Mouse (Mus musculus): ENCODE measurements around the gene Cyp2e1.
A peak's percentile ranks its signal among the peaks of the same experiment; 100 is the strongest.
"Not testable (repeated sequence)": the region's sequence is repeated elsewhere in the genome, so short reads cannot be mapped to it uniquely, and the experiment has no call there.

The Cyp2e1 gene

DNA sequence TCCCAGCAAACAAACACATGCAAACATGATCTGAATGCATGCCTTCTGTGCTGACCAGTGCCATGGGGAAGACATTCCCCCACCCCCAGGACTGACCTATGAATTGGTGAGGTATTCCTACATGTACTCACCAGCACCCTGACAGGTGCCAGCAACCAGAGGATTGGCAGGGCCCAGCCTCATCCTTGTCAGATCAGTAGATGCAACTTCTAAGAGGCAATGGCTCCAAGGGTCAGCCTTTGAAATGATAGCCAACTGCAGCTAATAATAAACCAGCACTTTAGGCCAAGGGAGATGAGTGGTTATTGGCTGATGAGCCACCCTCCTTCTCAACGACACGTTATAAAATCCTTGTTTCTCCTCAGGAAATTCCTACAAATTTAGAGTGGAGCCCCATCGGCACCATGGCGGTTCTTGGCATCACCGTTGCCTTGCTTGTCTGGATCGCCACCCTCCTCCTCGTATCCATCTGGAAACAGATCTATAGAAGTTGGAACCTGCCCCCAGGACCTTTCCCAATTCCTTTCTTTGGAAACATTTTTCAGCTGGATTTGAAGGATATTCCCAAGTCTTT lies at the start of gene Cyp2e1:
Cyp2e1 (plus strand) TSS at position 293 of the 574 bp plus-strand sequence.
- DNase-seq (ENCODE audit: low read depth) = no peak

DNA sequence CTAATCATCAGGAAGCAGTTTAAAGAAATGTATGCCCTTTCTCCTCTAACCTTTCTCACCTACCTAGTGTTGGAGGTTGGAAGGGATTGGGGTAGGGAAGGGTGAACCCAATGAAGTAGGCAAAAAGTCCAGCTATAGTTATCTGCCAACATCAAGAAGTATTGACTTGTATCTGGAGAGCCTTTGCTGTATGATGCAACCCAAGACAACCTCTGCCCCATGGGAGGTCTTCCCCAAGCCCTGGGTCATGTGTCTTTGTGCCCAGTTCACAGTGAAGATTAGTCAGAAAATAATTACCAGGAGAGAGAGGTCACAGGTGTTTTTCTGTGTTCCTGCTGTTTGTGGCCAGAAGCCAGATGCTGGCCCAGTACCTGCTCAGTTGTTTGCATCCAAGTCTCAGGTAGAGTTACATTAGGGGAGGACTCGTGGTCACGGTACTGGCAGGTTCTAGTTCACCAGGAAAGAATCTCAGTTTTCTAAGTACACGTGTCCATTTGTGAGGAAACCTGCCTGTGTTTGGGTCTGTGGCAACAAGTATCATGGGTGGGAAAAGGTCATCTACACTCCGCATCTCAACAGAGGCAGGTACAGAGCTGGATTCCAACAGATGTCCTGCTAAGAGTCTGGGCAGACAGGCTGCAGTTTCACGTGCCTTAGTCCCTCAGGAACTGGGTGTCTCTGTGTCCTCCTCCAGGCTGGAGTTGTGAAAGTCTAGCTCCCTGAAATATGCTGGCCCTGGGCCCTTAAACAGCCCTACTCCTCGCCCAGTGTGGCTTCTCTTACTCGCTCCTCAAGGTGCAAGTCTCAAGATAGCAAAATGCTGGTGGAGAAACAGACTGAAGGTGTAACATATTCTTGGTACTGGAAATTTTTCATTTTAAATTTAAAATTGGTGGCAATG lies 46.1 kb upstream of the Cyp2e1 start:
- DNase-seq (ENCODE audit: low read depth) = no peak

DNA sequence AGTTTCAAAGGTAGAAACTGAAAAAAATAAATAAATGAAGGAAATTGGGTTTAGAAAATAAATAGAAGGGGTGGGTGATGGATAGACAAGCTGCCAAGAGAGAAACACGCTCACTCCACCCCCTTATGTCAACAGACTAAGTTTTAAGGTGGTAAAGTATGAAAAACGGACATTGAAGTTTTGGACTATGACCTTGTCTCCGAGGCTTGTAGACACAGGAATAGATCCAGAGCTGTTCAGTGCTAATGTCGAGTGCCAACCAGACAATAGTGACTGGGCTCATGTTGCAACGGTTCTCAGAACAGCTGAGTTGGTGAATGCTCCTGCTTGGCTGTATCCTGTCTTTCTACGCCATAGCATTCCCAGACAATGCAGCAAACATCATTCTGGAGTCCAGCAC lies 42.4 kb upstream of the Cyp2e1 start:
- no peak for DNase-seq (ENCODE audit: low read depth)

DNA sequence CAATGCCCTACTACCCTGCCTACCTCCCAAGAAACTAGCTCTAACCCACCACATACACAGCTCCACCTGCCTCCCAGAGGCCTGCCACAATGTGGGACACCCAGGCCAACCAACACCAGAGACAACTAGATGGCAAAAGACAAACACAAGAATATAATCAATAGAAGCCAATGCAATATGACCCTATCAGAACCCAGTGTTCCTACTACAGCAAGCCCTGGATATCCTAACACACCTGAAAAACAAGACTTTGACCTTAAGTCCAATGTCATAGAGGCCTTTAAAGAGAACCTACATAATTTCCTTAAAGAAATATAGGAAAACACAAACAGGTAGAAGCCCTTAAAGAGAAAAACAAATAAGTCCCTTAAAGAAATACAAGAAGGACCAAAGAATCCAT lies 38.0 kb upstream of the Cyp2e1 start:
- DNase-seq (ENCODE audit: low read depth) = no peak

DNA sequence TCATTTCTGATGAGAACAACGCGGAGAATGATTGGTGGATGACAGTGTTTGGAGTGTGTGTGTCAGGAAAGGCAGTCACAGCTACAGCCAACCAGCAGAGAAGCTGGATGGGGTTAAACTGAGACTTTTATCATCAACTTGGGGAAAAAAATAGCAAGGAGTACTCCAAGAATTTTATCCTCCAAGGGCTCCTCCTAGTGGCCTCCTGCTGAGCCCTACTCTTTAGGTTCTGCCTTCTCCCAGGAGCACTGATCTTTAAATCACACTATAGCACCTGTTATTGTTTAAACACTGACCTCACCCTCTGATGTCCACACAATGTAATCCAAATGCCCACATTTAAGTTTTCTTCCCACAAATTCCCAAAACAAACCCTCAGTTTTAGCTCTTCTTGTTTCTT lies 30.4 kb upstream of the Cyp2e1 start:
- DNase-seq (ENCODE audit: low read depth) = no peak

DNA sequence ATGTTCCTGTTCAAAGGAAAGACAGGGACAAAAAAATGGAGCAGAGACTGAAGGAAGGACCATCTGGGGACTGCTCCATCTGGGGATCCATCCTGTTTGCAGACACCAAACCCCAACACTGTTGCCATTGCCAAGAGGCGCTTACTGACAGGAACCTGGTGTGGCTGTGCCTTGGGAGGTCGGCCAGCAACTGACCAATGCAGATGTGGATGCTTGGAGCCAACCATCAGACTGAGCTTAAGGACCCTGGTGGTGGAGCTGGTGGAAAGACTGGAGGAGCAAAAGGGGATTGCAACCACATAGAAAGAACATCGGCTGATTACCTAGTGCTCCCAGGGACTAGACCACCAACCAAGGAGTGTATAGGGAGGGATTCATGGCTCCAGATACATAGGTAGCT lies 16.1 kb upstream of the Cyp2e1 start:
- DNase-seq (ENCODE audit: low read depth) = no peak

DNA sequence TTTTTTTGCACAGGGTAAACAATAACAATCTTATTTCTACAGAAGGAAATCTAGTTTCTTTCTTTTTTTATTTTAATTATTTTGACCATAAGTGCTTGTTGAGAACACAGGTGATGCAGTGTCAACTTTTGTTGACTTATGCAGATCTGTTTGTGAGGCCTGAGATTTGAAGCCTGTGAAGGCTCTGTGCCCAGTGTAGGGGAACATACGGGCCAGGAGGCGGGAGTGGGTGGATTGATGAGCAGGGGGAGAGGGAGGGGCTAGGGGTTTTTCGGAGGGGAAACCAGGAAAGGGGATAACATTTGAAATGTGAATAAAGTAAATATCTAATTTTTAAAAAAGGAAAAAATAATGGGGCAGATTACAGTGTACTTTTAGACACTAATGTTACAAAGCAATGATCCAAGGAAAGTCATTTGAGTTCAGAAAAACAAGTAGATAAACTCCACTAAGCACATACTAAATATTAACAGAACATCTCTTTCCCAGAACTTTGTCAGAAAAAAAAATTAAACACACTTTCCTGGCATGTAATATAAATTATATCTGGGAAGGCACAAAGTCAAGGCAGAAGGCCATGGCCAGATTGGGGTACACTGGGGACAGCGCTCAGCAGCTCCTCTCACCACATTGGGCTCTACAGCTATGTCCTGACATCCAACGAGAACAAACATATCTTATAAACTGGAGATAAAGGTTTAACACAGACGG lies 15.3 kb upstream of the Cyp2e1 start:
- no peak for DNase-seq (ENCODE audit: low read depth)

DNA sequence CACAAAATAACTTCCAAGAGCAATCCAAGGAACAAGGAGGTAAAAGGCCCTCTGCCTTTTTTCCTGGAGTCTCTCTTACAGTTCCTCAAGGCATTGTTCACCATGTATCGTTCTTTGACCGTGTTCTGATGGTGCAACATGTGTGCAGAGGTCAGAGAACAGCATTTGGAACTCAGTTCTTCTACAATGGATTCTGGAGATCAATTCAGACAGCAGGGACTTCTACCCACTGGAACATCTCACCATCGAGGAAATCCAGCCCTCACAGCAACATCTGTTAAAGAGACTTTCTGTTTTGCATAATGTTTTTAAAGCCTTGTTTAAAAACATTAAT lies 14.7 kb upstream of the Cyp2e1 start:
- no peak for DNase-seq (ENCODE audit: low read depth)

DNA sequence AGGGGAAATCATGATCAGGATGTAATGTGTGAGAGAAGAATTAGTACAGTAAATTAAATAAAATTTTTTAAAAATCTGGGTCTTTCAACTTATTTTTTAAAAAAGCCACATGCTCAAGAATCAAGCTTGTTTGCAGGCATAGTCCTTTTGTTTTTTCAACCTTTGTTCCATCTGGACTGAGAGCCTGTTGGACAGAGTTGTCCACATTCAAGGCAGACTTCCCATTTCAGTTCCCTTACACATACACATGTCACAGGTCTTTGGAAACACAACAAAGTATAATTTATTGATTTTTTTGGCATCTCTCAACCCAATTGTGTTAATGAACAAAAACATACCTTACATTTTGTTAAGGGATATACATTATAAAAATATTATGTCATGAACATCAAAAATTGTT lies 9.0 kb upstream of the Cyp2e1 start:
- no peak for DNase-seq (ENCODE audit: low read depth)

DNA sequence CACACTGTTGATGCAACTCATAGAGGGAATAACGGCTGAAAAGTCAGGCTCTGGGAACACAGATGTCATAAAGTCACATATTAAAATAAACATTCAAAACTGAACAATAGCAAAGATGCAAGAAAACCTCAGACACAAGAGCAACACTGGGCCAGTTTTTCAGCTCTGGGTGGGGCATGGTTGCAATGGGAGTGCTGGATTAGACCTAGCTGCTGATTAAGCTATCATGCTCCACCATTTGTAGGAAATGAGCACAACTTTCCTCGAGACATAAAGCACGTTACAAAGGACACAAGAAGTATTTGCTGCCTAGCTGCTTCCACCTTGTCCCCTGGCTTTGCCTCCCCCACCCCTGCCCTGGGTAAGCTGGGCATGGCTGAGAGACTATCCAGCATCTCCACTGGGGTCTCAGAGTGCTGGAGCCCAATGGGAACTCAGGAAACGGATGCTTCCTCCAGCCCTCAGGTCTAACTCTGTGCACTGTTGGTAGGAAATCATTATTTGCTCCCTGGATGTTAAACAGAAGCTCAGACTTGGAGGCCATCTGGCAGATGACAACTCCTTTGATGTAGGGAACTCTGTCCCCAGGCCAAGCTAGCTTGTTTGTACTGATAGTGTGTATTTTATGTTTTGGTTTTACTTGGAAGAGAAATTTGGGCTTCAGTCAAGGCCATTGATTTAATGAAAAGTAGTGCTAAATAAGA lies 7.2 kb upstream of the Cyp2e1 start:
- DNase-seq (ENCODE audit: low read depth) = no peak

DNA sequence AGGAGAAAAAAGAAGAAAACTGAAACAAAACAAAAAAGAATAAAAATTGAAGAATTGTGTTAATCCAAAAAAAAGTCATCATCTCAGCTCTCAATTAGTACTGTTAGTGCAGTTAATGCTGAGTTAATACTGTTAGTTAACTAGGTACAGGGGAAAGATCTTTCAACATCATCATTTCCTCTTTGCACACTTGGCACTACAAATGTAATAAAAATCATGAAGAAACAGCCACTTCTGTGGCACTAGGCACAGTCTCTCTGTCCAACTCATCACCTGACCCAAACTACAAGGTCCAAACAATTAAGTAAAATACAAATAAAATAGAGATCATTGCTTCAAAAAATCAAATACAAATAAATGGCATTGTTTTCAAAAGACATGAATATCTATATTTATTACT lies 2.9 kb upstream of the Cyp2e1 start:
- DNase-seq (ENCODE audit: low read depth) = no peak

DNA sequence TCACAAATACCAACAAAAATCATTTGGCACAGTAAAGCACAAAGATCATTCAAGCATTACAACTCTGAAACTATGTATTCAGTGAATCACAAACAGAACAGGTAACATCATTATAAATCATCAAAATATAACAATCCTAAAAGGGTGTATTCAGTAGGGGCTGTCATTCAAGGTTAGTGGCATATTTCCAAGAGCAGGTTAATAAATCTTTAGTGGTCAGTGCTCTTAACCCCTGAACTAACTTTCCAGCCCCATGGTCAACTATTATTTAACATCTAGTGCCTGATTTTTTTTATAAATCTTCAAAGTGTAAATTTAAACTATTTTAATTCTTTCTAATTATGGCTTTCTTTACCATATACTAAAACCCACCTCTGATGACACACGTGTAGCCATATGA lies 1.9 kb downstream of the Cyp2e1 start:
- not testable (repeated sequence) for DNase-seq (ENCODE audit: low read depth)

DNA sequence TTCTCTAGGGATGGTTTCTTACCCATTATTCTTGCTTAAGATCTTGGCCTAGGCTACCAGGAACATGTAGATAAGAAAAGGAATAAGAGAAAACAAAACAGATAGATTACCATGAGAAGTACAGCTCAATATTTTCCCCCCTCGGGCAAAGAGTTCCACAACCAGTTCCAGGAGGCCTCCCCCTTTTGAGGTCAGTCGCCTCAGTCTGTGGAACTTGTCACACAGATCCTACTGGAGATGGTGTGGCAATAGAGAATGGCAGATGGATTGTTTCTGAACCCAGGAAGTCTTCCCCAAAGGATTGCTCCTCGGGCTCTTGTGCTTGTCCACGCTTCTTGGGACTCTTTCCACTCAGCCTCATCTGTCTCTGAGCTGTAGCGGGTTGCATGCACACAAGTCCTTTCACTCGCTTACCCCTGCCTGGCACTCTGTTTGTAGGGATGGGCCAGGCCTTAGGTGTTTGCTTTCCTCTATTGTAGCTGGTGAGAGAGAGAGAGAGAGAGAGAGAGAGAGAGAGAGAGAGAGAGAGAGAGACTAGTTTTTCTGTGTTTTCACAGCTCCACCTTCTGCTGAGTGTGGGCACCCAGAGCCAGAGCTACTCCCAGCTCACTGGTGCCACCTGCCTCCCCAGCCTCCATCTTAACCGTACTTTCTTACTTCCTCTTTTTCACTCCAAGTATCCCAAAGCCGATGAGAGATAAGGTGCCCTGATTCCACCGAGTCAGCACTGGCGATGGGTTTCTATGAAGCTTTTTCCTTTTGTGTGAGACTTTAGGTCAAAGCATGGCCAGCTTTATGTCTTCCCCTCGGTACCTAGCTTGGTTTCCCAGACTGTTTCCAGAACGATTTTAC lies 2.6 kb downstream of the Cyp2e1 start:
- peak; percentile 8 for DNase-seq (ENCODE audit: low read depth)

DNA sequence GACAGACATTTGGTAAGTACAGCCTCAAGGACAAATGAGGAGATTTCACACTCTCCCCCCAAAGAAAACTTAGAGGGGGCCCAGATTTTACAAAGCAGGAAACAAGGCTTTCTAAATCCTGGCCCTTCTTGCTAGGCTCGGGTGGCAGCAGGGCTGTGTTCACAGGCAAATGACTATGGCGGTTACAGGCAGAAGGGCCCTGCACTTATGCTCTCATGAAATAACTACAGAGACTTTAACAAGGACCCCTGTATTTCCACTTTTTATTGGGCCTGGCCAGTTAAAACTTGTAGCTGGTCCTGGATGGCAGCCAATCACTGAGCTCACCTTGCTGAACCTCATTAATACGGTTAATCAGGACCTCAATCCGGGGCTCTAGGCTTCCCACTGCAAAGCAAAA lies 17.0 kb downstream of the Cyp2e1 start:
- no peak for DNase-seq (ENCODE audit: low read depth)

DNA sequence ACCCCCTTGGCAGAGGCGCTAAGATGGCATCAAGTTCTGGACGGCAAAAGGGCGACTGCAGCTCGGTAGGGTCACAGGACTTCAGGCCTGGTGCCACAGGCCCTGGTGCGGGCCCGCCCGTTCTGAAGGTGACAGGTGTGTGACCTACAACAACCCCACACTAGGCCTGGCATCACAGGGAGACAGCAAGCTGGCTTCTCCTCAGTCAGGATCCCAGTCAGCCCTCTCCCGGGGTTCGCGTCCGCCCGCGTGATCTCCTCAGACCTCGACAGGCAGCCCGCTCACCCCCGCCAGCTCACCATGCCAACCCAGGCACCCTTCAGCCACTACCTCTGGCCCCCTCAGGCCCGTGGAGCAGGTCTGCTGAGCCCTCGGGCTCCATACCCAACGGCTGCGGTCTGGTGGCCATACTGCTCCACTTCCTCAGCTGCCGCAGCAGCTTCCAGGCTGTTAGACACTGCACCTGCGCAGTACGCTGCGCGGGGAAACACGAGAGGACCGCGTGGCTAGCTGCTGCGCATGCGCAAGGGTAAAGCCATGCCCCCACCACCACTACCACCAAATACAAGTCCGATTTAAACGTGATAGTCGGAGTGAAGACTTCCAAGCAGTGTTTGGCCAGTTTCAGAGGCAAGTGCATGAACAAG lies 24.0 kb downstream of the Cyp2e1 start, which contains the start of gene Syce1:
Syce1 (minus strand) TSS at position 447 of the 647 bp plus-strand sequence.
- no peak for DNase-seq (ENCODE audit: low read depth)

DNA sequence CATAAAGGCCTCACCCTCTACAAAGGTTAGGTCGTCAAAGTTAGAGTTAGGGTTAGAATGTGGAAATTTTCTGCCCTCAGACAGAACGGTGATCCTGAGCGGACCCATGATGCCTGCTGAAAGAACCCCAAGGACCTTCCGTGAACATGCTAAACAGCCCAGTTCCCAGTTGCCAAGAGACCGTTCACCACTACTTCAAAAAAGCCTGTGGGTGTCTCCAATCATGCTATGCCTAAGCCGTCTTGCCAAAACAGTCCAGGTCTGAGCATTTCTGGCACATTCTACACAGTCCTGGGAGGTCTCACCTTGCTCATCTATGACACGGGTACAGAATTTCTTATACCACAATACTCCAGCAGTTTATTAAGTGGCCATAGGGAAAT lies 24.5 kb downstream of the Cyp2e1 start:
- DNase-seq (ENCODE audit: low read depth) = no peak

DNA sequence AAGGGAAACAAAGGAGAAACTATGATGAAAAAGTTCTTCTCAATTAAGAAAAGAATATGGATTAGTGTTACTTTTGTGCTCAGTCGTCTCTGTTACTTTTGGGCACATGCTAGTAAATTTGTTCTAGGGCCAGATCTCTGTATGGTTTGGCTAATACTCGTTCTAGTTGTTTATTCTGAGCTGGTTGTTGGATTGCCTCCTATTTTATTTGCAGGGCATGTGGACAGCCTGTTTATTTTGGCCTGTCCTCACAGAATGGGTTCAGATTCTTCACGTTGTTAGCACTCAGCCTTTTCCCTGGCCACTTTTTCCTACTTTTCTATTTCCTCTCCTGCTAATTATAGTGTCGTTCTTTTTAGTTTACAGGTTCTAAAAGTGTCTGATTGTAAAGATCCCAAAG lies 30.0 kb downstream of the Cyp2e1 start:
- DNase-seq (ENCODE audit: low read depth) = no peak

DNA sequence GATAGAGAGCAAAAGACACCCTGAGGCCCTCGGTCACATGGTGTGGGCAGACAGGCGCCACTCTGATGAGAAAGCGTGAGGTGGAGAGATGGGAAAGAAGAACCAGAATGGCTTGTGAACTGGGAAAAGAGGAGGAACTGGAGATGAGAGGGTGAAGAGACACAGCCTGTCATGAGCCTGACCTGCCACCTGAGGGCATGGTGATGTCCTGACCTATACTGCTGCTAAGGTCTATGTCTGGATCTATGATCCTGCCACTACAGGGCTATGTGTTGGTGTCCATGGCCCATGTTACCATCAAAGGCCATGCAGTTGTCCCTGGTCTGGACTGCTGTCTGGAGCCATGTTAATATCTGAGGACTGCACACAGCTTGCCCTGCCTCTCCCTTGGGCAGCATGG lies 34.1 kb downstream of the Cyp2e1 start:
- no peak for DNase-seq (ENCODE audit: low read depth)

DNA sequence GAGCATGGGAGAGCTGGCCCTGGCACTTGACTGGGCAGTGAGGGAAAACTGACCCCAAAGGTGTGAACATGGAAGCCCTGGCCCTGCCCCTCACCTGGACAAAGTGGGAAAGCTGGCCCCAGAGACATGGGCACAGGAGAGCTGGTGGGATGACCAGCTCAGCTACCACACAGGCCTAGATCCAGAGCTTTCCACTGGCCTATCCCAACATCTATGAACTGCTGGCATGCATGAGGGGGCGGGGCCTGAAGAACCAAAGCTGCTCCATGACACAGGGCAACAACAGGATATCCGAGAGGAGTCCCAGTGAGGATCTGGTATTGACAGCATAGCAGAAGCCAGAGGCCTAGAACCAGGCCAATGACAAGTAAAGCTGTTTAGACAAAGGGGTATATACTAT lies 34.7 kb downstream of the Cyp2e1 start:
- no peak for DNase-seq (ENCODE audit: low read depth)

DNA sequence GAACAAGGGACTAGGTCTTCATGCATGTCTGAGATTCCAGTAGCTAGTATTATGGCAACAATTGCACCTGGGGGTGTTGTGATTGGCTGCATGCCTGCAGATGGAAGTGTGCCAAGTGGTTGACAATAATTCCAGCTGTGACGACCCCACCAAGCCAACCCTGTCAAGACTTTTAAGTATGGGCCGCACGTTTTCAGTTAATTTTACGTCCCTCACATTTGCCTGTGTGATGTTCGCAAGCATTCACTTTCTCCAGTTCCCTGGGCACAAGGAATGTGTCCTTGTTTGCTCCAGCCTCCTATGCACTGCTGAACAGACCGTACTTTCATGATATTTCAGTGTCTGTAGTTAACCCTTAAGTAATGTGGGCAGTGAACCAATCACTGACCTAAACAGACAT lies 39.1 kb downstream of the Cyp2e1 start:
- DNase-seq (ENCODE audit: low read depth) = no peak

DNA sequence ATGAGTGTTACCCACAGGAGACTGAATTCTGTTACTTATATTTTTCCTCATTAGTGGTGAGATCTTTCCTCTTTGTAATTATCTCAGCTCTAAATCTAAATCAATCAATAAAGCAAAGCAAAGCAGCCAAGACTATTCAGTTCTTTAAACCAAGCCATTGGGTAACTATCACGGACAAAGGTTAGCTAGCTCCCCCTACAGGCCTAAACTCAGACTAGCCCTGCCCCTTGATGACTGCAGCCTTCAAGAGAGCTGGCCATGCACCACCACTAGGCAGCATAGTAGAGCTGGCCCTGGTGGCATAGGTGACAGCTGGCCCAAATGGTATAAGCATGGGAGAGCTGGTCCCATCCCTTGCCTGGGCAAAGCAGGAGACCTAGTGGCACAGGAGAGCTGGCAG lies 42.2 kb downstream of the Cyp2e1 start:
- DNase-seq (ENCODE audit: low read depth) = peak; percentile 73
